ENCODE assay signal across 24 mouse cellular contexts in genomic region chr5:98788568-98788967, GRCm38 (mm10).
DNase-seq lines count a peak whose midpoint lies in the region; ATAC-seq lines count a peak whose summit lies in the region.
"Had no signal": no experiment of that assay in that cellular context is flagged by ENCODE, and none has a peak within 500 bp of the region (broad histone marks: within the 10 kb centered on the region; RNA-seq: fewer than 3 reads in every experiment).

No protein-coding gene starts in this region.

- H3K9ac ChIP-seq in embryonic facial prominence, embryonic 13.5 days = no peak overlapping the region
- H3K9ac ChIP-seq: forebrain, embryonic 12.5 days; hindbrain, embryonic 13.5 days had no signal

- DNase-seq in embryonic facial prominence, embryonic 10.5 days (ENCODE audit: low spot score) = no peak
- peak; percentile 15 to 22 for DNase-seq in left cerebral cortex, postnatal 14 days (ENCODE audit: low spot score in 2 of 2)
- no peak for DNase-seq in left cerebral cortex, postnatal 4 days
- DNase-seq in brain, adult 2 months (ENCODE audit: low read depth, low spot score) = peak; percentile 68
- DNase-seq in limb, embryonic 10.5 days (ENCODE audit: low spot score) = no peak
- no peak for DNase-seq in embryo, embryonic 11 days
- DNase-seq: adrenal gland, adult 8-10 months; adrenal gland, postnatal 36 days; B cell, adult 2 months; cerebellum, adult 11 months; cerebellum, adult 8-10 months; cerebellum, postnatal 14 days; gastrocnemius, postnatal 10 days; heart, adult 18-20 months; heart, postnatal 10 days; heart, postnatal 4 days had no signal

- ATAC-seq in embryonic facial prominence, embryonic 13.5 days (ENCODE audit: insufficient number of reproducible peaks, insufficient read depth, low FRiP score, low TSS enrichment, low read depth) = no peak
- ATAC-seq: CD4-positive, CD25-positive, alpha-beta regulatory T cell, adult 4 months; forebrain, embryonic 16.5 days; hindbrain, postnatal 0 days had no signal

- peak overlapping the region; percentile 75; the same call in 1 of the 2 replicates for H3K27ac ChIP-seq in embryonic facial prominence, embryonic 13.5 days
- H3K27ac ChIP-seq in embryonic facial prominence, embryonic 10.5 days (replicated peaks) = no peak overlapping the region
- 0 out of 2 replicates have a peak overlapping the region, but pooled peaks have one; percentile 50 for H3K27ac ChIP-seq in limb, embryonic 10.5 days
- H3K27ac ChIP-seq: forebrain, embryonic 12.5 days; heart, embryonic 10.5 days; hindbrain, embryonic 13.5 days; hindbrain, postnatal 0 days had no signal

- no peaks in the 10 kb centered on the region for H3K9me3 ChIP-seq in embryonic facial prominence, embryonic 13.5 days
- no peaks in the 10 kb centered on the region for H3K9me3 ChIP-seq in embryonic facial prominence, embryonic 10.5 days
- no peaks in the 10 kb centered on the region for H3K9me3 ChIP-seq in limb, embryonic 10.5 days (replicated peaks)
- H3K9me3 ChIP-seq: forebrain, embryonic 12.5 days; heart, embryonic 10.5 days; hindbrain, embryonic 13.5 days had no signal

- WGBS in embryonic facial prominence, embryonic 13.5 days = 84% methylated on average over 7 of the region's 7 CpGs
- 89% methylated on average over 7 of the region's 7 CpGs for WGBS in embryonic facial prominence, embryonic 10.5 days
- 88% methylated on average over 7 of the region's 7 CpGs for WGBS in limb, embryonic 10.5 days

- no peak overlapping the region for H3K4me3 ChIP-seq in embryonic facial prominence, embryonic 13.5 days
- no peak overlapping the region for H3K4me3 ChIP-seq in embryonic facial prominence, embryonic 10.5 days
- no peak overlapping the region for H3K4me3 ChIP-seq in limb, embryonic 10.5 days
- H3K4me3 ChIP-seq: forebrain, embryonic 12.5 days; heart, embryonic 10.5 days; hindbrain, embryonic 13.5 days had no signal

- no peaks in the 10 kb centered on the region for H3K27me3 ChIP-seq in embryonic facial prominence, embryonic 13.5 days
- H3K27me3 ChIP-seq in embryonic facial prominence, embryonic 10.5 days (replicated peaks; ENCODE audit: low read depth, poor library complexity, severe bottlenecking) = no peaks in the 10 kb centered on the region
- no peaks in the 10 kb centered on the region for H3K27me3 ChIP-seq in limb, embryonic 10.5 days (ENCODE audit: low read depth, poor library complexity, severe bottlenecking)
- H3K27me3 ChIP-seq: forebrain, embryonic 12.5 days; hindbrain, embryonic 13.5 days had no signal

- H3K4me1 ChIP-seq in embryonic facial prominence, embryonic 13.5 days = peaks cover 28% of the 10 kb centered on the region
- H3K4me1 ChIP-seq in embryonic facial prominence, embryonic 10.5 days = peaks cover 16% of the 10 kb centered on the region
- peaks cover 41% of the 10 kb centered on the region for H3K4me1 ChIP-seq in limb, embryonic 10.5 days
- H3K4me1 ChIP-seq: forebrain, embryonic 12.5 days; heart, embryonic 10.5 days; hindbrain, embryonic 13.5 days had no signal

- intact Hi-C loops in left cerebral cortex, postnatal 14 days (cut with DNase I) = no loop called here
- intact Hi-C loops in left cerebral cortex, postnatal 4 days (cut with DNase I) = no loop called here

- H3K4me2 ChIP-seq in embryonic facial prominence, embryonic 13.5 days = no peak overlapping the region
- H3K4me2 ChIP-seq: forebrain, embryonic 12.5 days; hindbrain, embryonic 13.5 days had no signal

- H3K36me3 ChIP-seq in embryonic facial prominence, embryonic 13.5 days = no peaks in the 10 kb centered on the region
- H3K36me3 ChIP-seq in embryonic facial prominence, embryonic 10.5 days (replicated peaks) = no peaks in the 10 kb centered on the region
- H3K36me3 ChIP-seq in limb, embryonic 10.5 days = no peaks in the 10 kb centered on the region
- H3K36me3 ChIP-seq: forebrain, embryonic 12.5 days; G1E; heart, embryonic 10.5 days; hindbrain, embryonic 13.5 days had no signal

Comparison
In these comparisons a context has a peak if more than half of its experiments do, and no peak if none do; other contexts are left out.
1. DNase-seq: peak in left cerebral cortex, postnatal 14 days (2 of 2) and brain, adult 2 months (single experiment); none in embryonic facial prominence, embryonic 10.5 days (single experiment), left cerebral cortex, postnatal 4 days (single experiment), limb, embryonic 10.5 days (single experiment) and embryo, embryonic 11 days (single experiment).